Mouse (Mus musculus) gastrocnemius, postnatal 36 days (tissue): ENCODE data around the gene Pla2g4c. TPM values are rescaled to one million over a fixed set of nuclear protein-coding genes. Genes with fewer than 3 reads are reported as not detected.
"Not testable (repeated sequence)": the region's sequence is repeated elsewhere in the genome, so short reads cannot be mapped to it uniquely, and the experiment has no call there.

Experiments used
- DNase-seq, 2 experiments: peaks; one replicate each; pipeline ENCODE4 v3.0.0; 2022
- intact Hi-C: fragments of 180-260 bp; cut with DNase I; formaldehyde crosslinking; loops from one replicate; pipeline ENCODE4 v1.15.1; 2025
- long read RNA-seq, 2 experiments: library from polyadenylated mRNA; stranded (forward); transcript quantifications; one replicate each; pipeline ENCODE4 v2.0.0; 2021
- total RNA-seq, 2 experiments: library from RNA; stranded (reverse); gene quantifications; 2 replicates each; pipeline ENCODE4 v1.2.3; 2021

Pla2g4c gene
- under 1 TPM; 0.08 to 0.12 TPM for total RNA-seq
- long read RNA-seq, experiment 1: 0 reads
- long read RNA-seq, experiment 2: 0 reads

GRCm38 (mm10) chr7:13324316-13324715 is at the start of gene Pla2g4c:
Gene Pla2g4c, plus strand, starts transcription at chr7:13324655.
- no peak for DNase-seq
- intact Hi-C loops: no loop called here

DNA sequence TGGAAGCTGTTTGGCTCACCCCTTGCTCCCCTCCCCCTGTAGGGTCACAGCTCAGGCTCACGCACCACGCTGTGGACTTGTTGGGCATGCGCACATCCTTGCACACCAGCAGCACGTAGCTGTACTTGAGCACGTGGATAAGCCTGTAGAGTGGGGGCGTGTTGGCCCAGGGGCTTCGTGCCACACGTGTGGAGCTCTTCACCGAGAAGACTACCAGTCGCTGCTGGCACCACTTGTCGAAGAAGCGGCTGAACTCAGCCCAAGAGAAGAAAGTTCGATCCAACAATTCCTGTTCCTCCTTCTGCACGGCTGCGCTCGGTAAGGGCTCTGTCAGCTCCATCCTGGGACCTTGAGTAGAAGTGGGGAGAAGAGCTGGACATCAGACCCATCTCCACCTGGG is 47.4 kb upstream of the Pla2g4c start, which contains the start of gene Lig1:
Gene Lig1 (plus strand): TSS at position 203 of the 400 bp plus-strand sequence.
- DNase-seq: no peak
- intact Hi-C loops: no loop called here

DNA sequence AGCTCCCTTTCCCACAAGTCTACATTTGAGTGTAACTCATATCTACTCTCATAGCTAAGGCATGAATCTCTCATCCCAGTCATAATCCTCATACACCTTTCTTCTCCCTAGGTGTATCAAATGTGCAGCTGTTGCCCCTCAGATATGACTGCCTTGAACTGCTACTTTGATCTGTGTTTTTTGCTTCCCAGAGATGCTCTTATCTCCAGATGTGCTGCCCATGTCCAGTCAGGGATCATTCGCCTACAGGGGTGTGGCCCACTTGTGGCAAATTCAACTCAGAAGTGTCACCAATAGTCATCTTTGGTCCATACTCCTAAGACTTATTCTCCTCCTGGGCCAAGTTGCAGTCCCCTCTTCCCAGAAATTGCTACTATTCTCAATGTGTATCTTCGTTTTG is 46.6 kb upstream of the Pla2g4c start:
- no peak for DNase-seq
- intact Hi-C loops: no loop called here

- intact Hi-C loops: no loop called here
- peak; percentile 87 to 88 for DNase-seq
Measured at GRCm38 (mm10) chr7:13278308-13278891, 46.1 kb upstream of the Pla2g4c start, which contains the start of gene Zswim9. Gene Zswim9, minus strand, starts transcription at chr7:13278721.

- intact Hi-C loops: not testable (repeated sequence)
Measured at GRCm38 (mm10) chr7:13278957-13279356, 45.5 kb upstream of the Pla2g4c start.

DNA sequence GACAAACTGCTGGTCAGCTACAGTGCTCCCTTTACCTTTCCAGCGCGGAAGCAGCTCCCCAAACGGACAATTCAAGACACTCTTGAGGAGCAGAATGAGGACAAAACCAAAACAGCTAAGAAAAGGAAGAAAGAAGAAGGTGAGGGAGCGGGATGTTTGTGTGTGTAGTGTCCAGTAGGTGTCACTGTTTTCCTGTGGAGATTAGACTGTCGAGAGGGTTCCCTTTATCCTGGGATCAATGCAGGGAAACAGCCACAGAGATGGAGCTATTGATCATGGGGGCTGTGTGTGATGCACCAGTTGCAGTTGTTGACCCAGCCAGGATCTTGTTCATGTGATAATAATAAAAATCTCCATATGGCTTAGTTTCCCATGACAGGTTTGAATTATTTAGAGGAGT is 35.8 kb upstream of the Pla2g4c start:
- DNase-seq: no peak
- intact Hi-C loops: loop anchor here (5.0 kb wide), 1 partner anchor 224 kb away; no protein-coding TSS in a partner anchor

More at GRCm38 (mm10) chr7:13278957-13279356, 45.5 kb upstream of the Pla2g4c start:
- DNase-seq: not testable (repeated sequence)

GRCm38 (mm10) chr7:13290041-13290675 is 34.3 kb upstream of the Pla2g4c start:
- intact Hi-C loops: no loop called here

DNA sequence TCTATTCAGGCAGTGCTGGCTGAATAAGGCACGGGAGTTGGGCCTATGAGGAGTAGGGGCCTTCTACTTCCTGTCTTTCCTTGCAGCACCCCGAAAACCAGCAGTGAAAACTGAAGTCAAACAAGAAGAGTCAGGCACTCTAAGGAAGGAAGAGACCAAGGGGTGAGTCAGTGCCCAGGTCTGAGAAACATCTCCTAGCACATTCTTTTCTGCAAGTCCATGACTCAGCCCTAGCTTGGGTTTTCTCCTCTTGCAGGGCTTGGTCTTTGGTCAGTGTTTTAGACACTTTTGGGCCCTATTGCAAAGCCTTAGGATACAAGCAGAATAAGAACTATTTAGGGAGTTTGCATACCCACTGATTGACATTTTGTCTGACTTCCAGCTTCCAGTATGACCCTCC is 33.1 kb upstream of the Pla2g4c start:
- no peak for DNase-seq
- intact Hi-C loops: no loop called here

More at GRCm38 (mm10) chr7:13290041-13290675, 34.3 kb upstream of the Pla2g4c start:
- no peak for DNase-seq

- DNase-seq: no peak
- intact Hi-C loops: no loop called here
Measured at GRCm38 (mm10) chr7:13293878-13294855, 30.3 kb upstream of the Pla2g4c start.

- DNase-seq: no peak
- intact Hi-C loops: no loop called here
Measured at GRCm38 (mm10) chr7:13295256-13295655, 29.2 kb upstream of the Pla2g4c start.

- intact Hi-C loops: no loop called here
- DNase-seq: no peak
Measured at GRCm38 (mm10) chr7:13297636-13298035, 26.8 kb upstream of the Pla2g4c start.

DNA sequence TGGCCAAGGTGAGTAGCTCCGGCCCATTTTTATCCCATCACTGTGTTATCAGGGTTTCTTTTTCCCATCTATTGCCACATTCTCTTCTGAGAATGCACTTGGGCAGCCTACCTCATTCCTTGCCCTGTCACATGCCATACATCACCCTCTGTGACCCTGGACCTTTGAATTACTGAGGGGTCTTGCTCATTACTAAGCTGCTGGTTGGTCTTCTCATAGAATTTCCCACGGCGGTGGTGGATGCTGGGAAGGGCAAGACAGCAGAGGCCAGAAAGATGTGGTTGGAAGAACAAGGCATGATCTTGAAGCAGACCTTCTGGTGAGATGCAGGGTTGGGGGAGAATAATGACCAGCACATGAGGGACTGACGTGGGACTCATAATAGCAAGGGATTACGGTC is 25.6 kb upstream of the Pla2g4c start:
- intact Hi-C loops: no loop called here
- DNase-seq: no peak

GRCm38 (mm10) chr7:13301643-13302042 is 22.8 kb upstream of the Pla2g4c start:
- no peak for DNase-seq
- intact Hi-C loops: no loop called here

GRCm38 (mm10) chr7:13302780-13303179 is 21.7 kb upstream of the Pla2g4c start:
- DNase-seq: no peak
- intact Hi-C loops: no loop called here

- intact Hi-C loops: no loop called here
- no peak for DNase-seq
Measured at GRCm38 (mm10) chr7:13303372-13303771, 21.1 kb upstream of the Pla2g4c start.

DNA sequence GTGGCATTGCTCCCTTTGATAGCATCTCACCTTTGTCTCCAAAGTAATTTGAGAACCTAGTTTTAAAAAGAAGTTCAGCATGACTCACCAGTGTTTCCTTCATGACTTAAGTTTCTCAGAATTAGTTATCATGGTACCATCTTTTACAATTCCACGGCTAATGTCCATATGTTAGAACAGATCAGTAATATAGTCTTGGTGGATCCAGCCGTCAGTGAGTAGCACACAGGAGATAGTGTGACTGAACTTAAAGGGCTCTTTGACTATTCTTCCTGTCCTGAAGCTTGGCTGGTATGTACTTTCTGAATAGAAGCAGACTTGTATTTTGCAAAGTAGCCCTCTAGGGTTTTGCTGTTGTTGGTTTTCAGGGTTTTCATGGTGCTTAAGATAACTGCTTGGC is 15.0 kb upstream of the Pla2g4c start:
- DNase-seq: no peak

DNA sequence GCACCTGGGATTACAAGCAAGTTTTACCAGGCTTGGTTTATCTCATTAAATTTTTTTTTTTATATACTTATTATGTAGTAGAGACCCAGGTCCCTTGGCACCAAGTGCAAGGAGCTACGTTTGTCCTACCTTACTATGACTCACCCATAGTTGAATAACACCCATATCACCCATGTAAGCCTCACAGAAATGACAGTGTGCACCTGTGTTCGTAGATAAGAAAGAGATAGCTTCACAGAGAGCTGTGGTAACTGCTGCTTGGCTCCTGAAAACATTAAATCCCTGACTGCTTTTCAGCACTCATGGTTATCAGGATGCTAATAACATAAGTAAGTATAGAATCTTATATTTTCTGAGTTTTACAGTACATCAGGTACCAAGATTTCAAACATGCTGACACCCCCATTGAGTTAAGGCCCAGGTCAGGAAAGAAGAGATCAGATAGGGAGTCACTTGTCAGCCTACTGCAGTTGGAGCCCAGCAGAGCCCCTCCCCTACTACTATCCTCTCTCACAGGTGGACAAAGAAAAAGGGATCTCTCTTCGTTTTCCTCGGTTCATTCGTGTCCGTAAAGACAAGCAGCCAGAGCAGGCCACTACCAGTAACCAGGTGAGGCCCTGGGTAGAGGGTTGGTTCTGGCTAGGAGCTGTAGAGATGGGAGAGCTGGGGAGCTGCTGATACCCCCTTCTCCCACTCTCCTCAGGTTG is 13.8 kb upstream of the Pla2g4c start:
- DNase-seq: no peak
- intact Hi-C loops: no loop called here

More for the DNA sequence above, 15.0 kb upstream of the Pla2g4c start:
- intact Hi-C loops: no loop called here

- no peak for DNase-seq
- intact Hi-C loops: no loop called here
Measured at GRCm38 (mm10) chr7:13311401-13311800, 13.1 kb upstream of the Pla2g4c start.

GRCm38 (mm10) chr7:13314095-13314597 is 10.3 kb upstream of the Pla2g4c start:
- no peak for DNase-seq
- intact Hi-C loops: no loop called here

DNA sequence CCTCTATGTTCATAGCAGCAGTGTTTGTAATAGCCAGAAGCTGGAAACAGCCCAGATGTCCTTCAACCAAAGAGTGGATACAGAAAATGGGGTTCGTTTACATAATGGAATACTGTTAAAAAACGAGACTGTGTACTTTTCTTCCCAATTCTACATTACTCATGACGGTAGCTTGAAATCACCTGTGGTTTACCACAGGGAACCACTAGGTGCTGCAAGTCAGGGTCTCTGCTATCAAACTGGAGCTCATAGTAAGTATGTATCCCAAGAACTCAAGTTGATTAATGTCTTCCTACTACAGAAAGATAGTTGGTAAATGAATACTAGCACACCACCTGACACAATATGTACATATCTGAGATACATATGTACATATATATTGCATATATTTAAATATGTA is 3.0 kb upstream of the Pla2g4c start:
- no peak for DNase-seq
- intact Hi-C loops: no loop called here
